Mouse (Mus musculus): ENCODE results near the gene Gm5799.
"Not testable (repeated sequence)": the region's sequence is repeated elsewhere in the genome, so short reads cannot be mapped to it uniquely, and the experiment has no call there.

GRCm38 (mm10) chr14:43552271-43552670 is 8.9 kb downstream of the Gm5799 start:
- TF ChIP-seq USF1 (IDR thresholded peaks at IDR 0.05; ENCODE audit: low read depth); MYOG (IDR thresholded peaks at IDR 0.05; ENCODE audit: control insufficient read depth in 1 of 3, insufficient read depth in 1 of 3, insufficient read length in 2 of 3, low read depth in 2 of 3); POLR2AphosphoS2 (IDR thresholded peaks at IDR 0.05; ENCODE audit: insufficient read length, low read depth); E2F4 (IDR thresholded peaks at IDR 0.05; ENCODE audit: insufficient read depth); MAX (IDR thresholded peaks at IDR 0.05; ENCODE audit: low read depth); TCF12 (IDR thresholded peaks at IDR 0.05; ENCODE audit: insufficient read depth, poor library complexity, severe bottlenecking); POLR2A (IDR thresholded peaks at IDR 0.05; ENCODE audit: insufficient read length, low read depth); MYOD1 (IDR thresholded peaks at IDR 0.05; ENCODE audit: control insufficient read depth in 1 of 3, insufficient read length in 2 of 3, low read depth in 2 of 3); CEBPB (IDR thresholded peaks at IDR 0.05; ENCODE audit: insufficient read depth, poor library complexity, severe bottlenecking): not testable (repeated sequence)
